Mouse (Mus musculus) heart, embryonic 13.5 days (tissue): ENCODE measurements at regions not wholly inside any gene's neighbourhood (a gene's known extent, or its start where the extent isn't known, plus 50 kb on each side); places are given as distances from the start of the nearest gene placed in this dataset.

Experiments used
- ATAC-seq: fragments of 200-750 bp; cut with Nextera tagmentation; 2 replicates; pipeline ENCODE4 v1.8.0; 2017; ENCODE audit warnings: moderate TSS enrichment; ENCODE audit not compliant: insufficient number of reproducible peaks, low FRiP score, low TSS enrichment; ENCODE audit errors: extremely low read depth
- H3K27ac ChIP-seq: fragments of 300-500 bp; sonication (generic); replicated peaks from 2 replicates; pipeline ENCODE4 v1.5.1; 2015; ENCODE audit warnings: moderate library complexity, mild to moderate bottlenecking, inconsistent platforms
- H3K27me3 ChIP-seq: fragments of 300-500 bp; sonication (generic); replicated peaks from 2 replicates; pipeline ENCODE4 v1.6.1; 2015; ENCODE audit warnings: mild to moderate bottlenecking, inconsistent platforms
- H3K36me3 ChIP-seq: fragments of 300-500 bp; sonication (generic); 2 replicates; pipeline ENCODE4 v1.6.1; 2015; ENCODE audit warnings: mild to moderate bottlenecking, inconsistent platforms
- H3K4me1 ChIP-seq: fragments of 300-500 bp; sonication (generic); 2 replicates; pipeline ENCODE4 v1.6.1; 2015; ENCODE audit warnings: inconsistent platforms
- H3K4me2 ChIP-seq: fragments of 300-500 bp; sonication (generic); 2 replicates; pipeline ENCODE4 v1.6.1; 2015; ENCODE audit warnings: inconsistent platforms, mild to moderate bottlenecking, moderate library complexity
- H3K4me3 ChIP-seq: fragments of 300-500 bp; sonication (generic); 2 replicates; pipeline ENCODE4 v1.5.1; 2015; ENCODE audit warnings: moderate library complexity, mild to moderate bottlenecking, inconsistent platforms
- H3K9ac ChIP-seq: fragments of 300-500 bp; sonication (generic); 2 replicates; pipeline ENCODE4 v1.6.1; 2015; ENCODE audit warnings: inconsistent platforms, mild to moderate bottlenecking, moderate library complexity
- H3K9me3 ChIP-seq: fragments of 300-500 bp; sonication (generic); 2 replicates; pipeline ENCODE4 v1.6.1; 2016; ENCODE audit warnings: inconsistent platforms
- WGBS: fragments of 180-500 bp; shearing (Covaris S2); methylation state at CpG from one replicate; pipeline ENCODE4 v1.1.7; 2015; ENCODE audit warnings: mixed read lengths; 5-methylcytosine and 5-hydroxymethylcytosine counted together

DNA sequence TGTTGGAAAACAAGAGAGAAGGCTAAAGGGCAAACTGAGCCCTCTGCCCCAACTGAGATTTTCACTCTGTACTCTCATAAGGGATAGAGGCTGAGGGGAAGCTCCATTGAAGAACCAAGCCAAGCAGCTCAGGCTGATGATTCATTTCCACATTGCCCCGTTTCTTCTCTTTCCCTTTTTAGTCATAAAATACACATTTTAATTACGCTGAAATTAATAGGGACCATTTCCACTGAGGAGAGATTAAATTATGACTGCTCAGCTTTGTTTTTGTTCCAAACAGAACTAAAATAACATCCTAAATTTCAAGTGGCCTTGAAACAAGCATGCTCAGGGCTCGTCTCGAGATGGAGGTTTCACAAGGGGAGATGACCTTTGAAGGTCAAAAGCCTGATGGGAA is 378.7 kb upstream of the Runx1 start:
- WGBS = 73% methylated on average over 4 of the region's 4 CpGs
- H3K36me3 ChIP-seq = no peaks in the 10 kb centered on the region
- 0 out of 2 replicates have a peak, but pooled peaks cover 6% of the 10 kb centered on the region for H3K27me3 ChIP-seq

DNA sequence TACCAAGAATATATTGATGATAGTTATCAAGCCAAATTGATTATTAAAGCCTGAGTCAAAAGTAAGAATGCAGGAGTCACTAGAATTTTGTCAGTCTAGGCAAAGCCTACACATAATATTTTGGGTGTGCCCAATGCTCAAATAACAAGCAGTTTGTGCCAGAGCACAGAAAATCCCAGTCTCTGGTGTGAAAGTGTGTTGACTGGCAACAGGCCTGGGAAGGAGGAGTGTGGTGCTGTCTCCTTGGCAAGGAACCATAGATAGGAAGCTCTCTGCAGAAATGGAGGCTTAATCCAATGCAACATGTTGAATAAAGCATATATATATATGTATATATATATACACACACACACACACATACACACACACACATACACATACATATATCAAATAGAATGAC is 376.6 kb upstream of the Runx1 start:
- H3K9me3 ChIP-seq = no peaks in the 10 kb centered on the region
- no peak overlapping the region for H3K4me3 ChIP-seq
- no peaks in the 10 kb centered on the region for H3K4me1 ChIP-seq
- ATAC-seq = no peak
- 0 out of 2 replicates have a peak, but pooled peaks cover 6% of the 10 kb centered on the region for H3K27me3 ChIP-seq
- no peaks in the 10 kb centered on the region for H3K36me3 ChIP-seq
- no peak overlapping the region for H3K9ac ChIP-seq
- H3K27ac ChIP-seq = no peak overlapping the region
- H3K4me2 ChIP-seq = no peak overlapping the region

More for the DNA sequence above, 378.7 kb upstream of the Runx1 start:
- H3K9ac ChIP-seq = no peak overlapping the region
- H3K4me3 ChIP-seq = no peak overlapping the region
- no peak overlapping the region for H3K4me2 ChIP-seq
- H3K4me1 ChIP-seq = no peaks in the 10 kb centered on the region
- ATAC-seq = no peak
- H3K27ac ChIP-seq = no peak overlapping the region
- no peaks in the 10 kb centered on the region for H3K9me3 ChIP-seq

DNA sequence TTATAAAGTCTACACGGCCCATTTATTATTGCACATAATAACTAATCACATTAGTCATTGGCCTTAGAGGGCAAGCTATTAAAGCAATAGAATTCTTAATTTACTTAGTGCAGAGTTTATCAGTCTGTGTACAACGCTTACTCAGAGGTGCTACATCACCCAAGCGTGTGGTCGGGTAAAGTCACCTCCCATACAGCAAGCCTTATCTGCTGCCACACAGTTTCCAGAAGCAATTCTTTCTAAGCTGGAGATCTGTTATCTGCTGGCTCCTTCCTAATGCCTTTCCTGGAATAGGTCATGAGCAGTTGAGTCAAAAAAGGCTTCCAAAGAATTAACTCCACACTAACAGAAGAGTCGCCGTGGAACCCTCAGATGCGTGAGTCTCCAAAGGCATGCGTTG is 371.4 kb upstream of the Runx1 start:
- ATAC-seq = no peak
- no peak overlapping the region for H3K27ac ChIP-seq
- 52% methylated on average over 8 of the region's 8 CpGs for whole genome bisulfite sequencing
- H3K4me1 ChIP-seq = peaks cover 5% of the 10 kb centered on the region; the same call in 1 of the 2 replicates
- H3K9me3 ChIP-seq = no peaks in the 10 kb centered on the region
- no peaks in the 10 kb centered on the region for H3K36me3 ChIP-seq
- H3K9ac ChIP-seq = no peak overlapping the region
- no peaks in the 10 kb centered on the region for H3K27me3 ChIP-seq
- H3K4me3 ChIP-seq = no peak overlapping the region
- no peak overlapping the region for H3K4me2 ChIP-seq

- no peak overlapping the region for H3K9ac ChIP-seq
- no peak for ATAC-seq
- H3K36me3 ChIP-seq = no peaks in the 10 kb centered on the region
- H3K4me2 ChIP-seq = no peak overlapping the region
- WGBS = 41% methylated on average over 7 of the region's 7 CpGs
- peaks cover 7% of the 10 kb centered on the region for H3K27me3 ChIP-seq
- H3K4me1 ChIP-seq = peaks cover 5% of the 10 kb centered on the region; the same call in 1 of the 2 replicates
- no peak overlapping the region for H3K27ac ChIP-seq
- no peaks in the 10 kb centered on the region for H3K9me3 ChIP-seq
- no peak overlapping the region for H3K4me3 ChIP-seq
Measured at GRCm38 (mm10) chr16:93193921-93194481, 368.1 kb upstream of the Runx1 start.

DNA sequence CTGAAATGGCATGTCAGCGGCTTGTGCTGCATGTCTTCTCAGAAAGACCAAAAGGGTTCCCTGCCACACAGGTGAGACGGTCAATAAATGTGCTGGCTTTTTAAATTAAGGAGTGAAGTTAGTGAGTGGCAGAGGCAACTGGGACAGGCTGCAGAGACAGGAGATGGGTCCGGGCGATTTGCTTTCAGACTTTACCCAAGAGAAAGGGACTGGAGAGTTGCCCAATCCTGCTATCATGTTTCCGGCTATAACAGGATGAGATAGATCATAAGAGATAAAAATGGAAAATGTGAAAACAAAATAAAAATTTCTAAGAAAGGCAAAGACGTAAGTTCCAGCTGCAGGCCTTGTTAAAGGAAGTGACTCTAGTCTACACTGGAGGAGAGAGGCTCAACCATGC is 367.3 kb upstream of the Runx1 start:
- Histone ChIP-seq H3K4me3 (no peak overlapping the region), H3K9ac (no peak overlapping the region), H3K4me1 (peaks cover 5% of the 10 kb centered on the region; the same call in 1 of the 2 replicates), H3K9me3 (no peaks in the 10 kb centered on the region), H3K27ac (no peak overlapping the region), H3K4me2 (no peak overlapping the region), H3K27me3 (peaks cover 7% of the 10 kb centered on the region), H3K36me3 (no peaks in the 10 kb centered on the region)
- WGBS = 74% methylated on average over 6 of the region's 6 CpGs
- ATAC-seq = no peak

DNA sequence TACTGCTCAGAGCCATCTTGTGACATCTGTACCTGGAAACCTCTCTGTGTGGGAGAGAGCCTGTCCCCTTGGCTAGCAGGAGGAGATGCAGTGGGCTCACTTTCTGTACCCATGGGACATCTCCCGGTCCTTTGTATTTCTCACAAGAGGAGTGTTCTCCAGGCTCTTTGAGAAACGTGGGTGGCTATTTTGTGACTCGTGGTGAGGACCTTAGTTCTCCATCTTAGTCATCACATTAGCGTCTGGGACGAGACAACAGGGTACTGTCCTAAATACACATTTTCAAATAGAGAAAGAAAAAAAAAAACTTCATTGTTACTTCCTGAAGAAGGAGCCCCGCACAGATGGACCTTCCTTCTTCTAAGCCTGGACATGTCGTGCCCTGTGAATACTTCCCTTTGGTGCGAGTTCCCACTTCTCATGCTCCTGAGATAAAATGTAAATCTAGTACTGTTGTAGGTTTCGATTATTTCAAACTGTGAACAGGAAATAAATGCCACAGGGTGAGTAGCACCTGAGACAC is 366.8 kb upstream of the Runx1 start:
- no peak overlapping the region for H3K9ac ChIP-seq
- 74% methylated on average over 9 of the region's 9 CpGs for WGBS
- no peaks in the 10 kb centered on the region for H3K9me3 ChIP-seq
- no peak overlapping the region for H3K4me3 ChIP-seq
- H3K4me2 ChIP-seq = no peak overlapping the region
- H3K27me3 ChIP-seq = peaks cover 11% of the 10 kb centered on the region
- ATAC-seq = no peak
- no peak overlapping the region for H3K27ac ChIP-seq
- H3K36me3 ChIP-seq = no peaks in the 10 kb centered on the region
- peaks cover 5% of the 10 kb centered on the region; the same call in 1 of the 2 replicates for H3K4me1 ChIP-seq

GRCm38 (mm10) chr16:93191174-93191573 is 365.2 kb upstream of the Runx1 start:
- Histone ChIP-seq H3K27ac (no peak overlapping the region), H3K36me3 (no peaks in the 10 kb centered on the region), H3K27me3 (peaks cover 11% of the 10 kb centered on the region), H3K4me2 (no peak overlapping the region), H3K9me3 (no peaks in the 10 kb centered on the region), H3K4me3 (no peak overlapping the region), H3K9ac (no peak overlapping the region), H3K4me1 (peaks cover 5% of the 10 kb centered on the region; the same call in 1 of the 2 replicates)
- 70% methylated on average over 5 of the region's 5 CpGs for WGBS
- ATAC-seq = no peak

- Histone ChIP-seq H3K4me2 (no peak overlapping the region), H3K4me1 (peaks cover 5% of the 10 kb centered on the region; the same call in 1 of the 2 replicates), H3K4me3 (no peak overlapping the region), H3K27me3 (peaks cover 11% of the 10 kb centered on the region), H3K9me3 (no peaks in the 10 kb centered on the region), H3K9ac (no peak overlapping the region), H3K36me3 (no peaks in the 10 kb centered on the region), H3K27ac (no peak overlapping the region)
- 61% methylated on average over 3 of the region's 3 CpGs for WGBS
- ATAC-seq = no peak
Measured at GRCm38 (mm10) chr16:93190301-93190700, 364.4 kb upstream of the Runx1 start.

DNA sequence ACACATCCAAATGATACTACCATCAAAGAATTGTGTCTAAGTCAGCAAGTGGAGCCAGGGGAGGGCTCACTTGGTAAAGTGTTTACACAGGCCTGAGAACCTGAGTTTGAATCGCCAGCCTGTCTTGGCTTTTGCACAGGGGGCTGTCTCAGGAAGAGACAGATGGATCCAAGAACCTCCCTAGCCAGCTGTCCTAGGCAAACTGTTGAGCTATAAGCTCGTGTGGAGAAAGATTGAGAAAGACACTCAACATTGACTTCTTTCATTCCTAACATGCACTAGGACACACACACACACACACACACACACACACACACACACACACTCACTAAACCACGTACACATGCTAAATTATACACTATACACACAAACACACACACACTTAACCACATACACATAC is 363.9 kb upstream of the Runx1 start:
- H3K36me3 ChIP-seq = no peaks in the 10 kb centered on the region
- WGBS = 58% methylated on average over 3 of the region's 3 CpGs

GRCm38 (mm10) chr16:93189412-93189811 is 363.5 kb upstream of the Runx1 start:
- 75% methylated on average over 5 of the region's 5 CpGs for WGBS
- no peak overlapping the region for H3K9ac ChIP-seq
- H3K27ac ChIP-seq = no peak overlapping the region
- peaks cover 11% of the 10 kb centered on the region for H3K27me3 ChIP-seq
- H3K4me1 ChIP-seq = peaks cover 5% of the 10 kb centered on the region; the same call in 1 of the 2 replicates
- H3K4me2 ChIP-seq = no peak overlapping the region
- no peaks in the 10 kb centered on the region for H3K9me3 ChIP-seq
- no peak for ATAC-seq
- no peaks in the 10 kb centered on the region for H3K36me3 ChIP-seq
- no peak overlapping the region for H3K4me3 ChIP-seq

More for the DNA sequence above, 363.9 kb upstream of the Runx1 start:
- no peaks in the 10 kb centered on the region for H3K9me3 ChIP-seq
- H3K4me1 ChIP-seq = peaks cover 5% of the 10 kb centered on the region; the same call in 1 of the 2 replicates
- H3K27ac ChIP-seq = no peak overlapping the region
- ATAC-seq = no peak
- H3K27me3 ChIP-seq = peaks cover 11% of the 10 kb centered on the region
- H3K4me2 ChIP-seq = no peak overlapping the region
- no peak overlapping the region for H3K4me3 ChIP-seq
- H3K9ac ChIP-seq = no peak overlapping the region

GRCm38 (mm10) chr16:93186554-93186953 is 360.6 kb upstream of the Runx1 start:
- Histone ChIP-seq H3K9me3 (no peaks in the 10 kb centered on the region), H3K4me1 (no peaks in the 10 kb centered on the region), H3K27ac (no peak overlapping the region), H3K9ac (no peak overlapping the region), H3K27me3 (peaks cover 11% of the 10 kb centered on the region), H3K4me2 (no peak overlapping the region), H3K4me3 (no peak overlapping the region), H3K36me3 (no peaks in the 10 kb centered on the region)
- no peak for ATAC-seq
- WGBS = 81% methylated on average over 4 of the region's 4 CpGs

DNA sequence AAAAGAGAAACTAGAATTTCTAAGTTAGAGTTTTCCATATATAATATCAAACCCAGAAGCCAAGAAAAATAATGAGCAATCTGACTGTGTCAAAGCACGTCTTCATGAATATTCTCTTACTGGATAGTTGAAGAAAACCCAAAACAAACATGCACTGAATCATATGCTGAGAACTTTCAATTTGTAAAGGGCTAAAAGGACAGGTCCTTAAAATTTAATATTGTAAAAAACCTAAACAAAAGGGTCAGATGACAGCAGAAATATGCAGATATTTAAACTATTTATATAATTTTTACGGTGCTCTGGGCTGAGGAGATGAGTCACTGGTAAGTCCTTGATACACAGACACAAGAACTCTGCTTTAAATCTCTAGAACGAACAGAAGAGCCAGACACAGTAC is 356.7 kb upstream of the Runx1 start:
- no peak for ATAC-seq
- Histone ChIP-seq H3K36me3 (no peaks in the 10 kb centered on the region), H3K27me3 (no peaks in the 10 kb centered on the region), H3K4me3 (no peak overlapping the region), H3K9me3 (no peaks in the 10 kb centered on the region), H3K4me1 (peaks cover 10% of the 10 kb centered on the region), H3K4me2 (no peak overlapping the region), H3K9ac (no peak overlapping the region), H3K27ac (no peak overlapping the region)
- 63% methylated on average over 3 of the region's 3 CpGs for WGBS
